Mouse (Mus musculus): ENCODE measurements around the gene Trim71.

DNA sequence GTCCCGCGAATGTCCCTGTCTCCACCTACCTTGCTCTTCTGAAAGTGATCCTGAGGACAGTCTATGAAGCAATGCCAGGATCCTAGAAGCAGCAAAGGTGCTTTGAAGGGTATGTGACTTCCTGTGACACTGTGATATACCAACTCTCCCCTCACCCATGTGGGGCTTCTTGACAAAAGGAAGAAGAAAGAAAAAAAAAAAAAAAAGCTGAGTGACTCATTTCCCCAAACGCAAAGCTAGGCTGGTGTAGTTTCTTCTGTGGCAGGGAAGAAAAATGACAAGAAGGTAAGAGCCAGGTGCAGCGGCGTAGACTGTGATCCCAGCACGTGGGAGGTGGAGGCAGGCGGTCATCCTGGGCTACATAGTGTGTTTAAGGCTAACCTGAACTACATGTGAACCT is 67.7 kb downstream of the Trim71 start:
- TF ChIP-seq POLR2A (IDR thresholded peaks at IDR 0.05; ENCODE audit: insufficient read length, low read depth) (no peak), TCF12 (IDR thresholded peaks at IDR 0.05; ENCODE audit: insufficient read depth, poor library complexity, severe bottlenecking) (no peak), E2F4 (IDR thresholded peaks at IDR 0.05; ENCODE audit: insufficient read depth) (no peak), TCF3 (IDR thresholded peaks at IDR 0.05; ENCODE audit: insufficient read length, low read depth) (no peak), MAX (IDR thresholded peaks at IDR 0.05; ENCODE audit: low read depth) (no peak), POLR2AphosphoS2 (IDR thresholded peaks at IDR 0.05; ENCODE audit: insufficient read length, low read depth) (no peak), USF1 (IDR thresholded peaks at IDR 0.05; ENCODE audit: low read depth) (no peak), MYOD1 (IDR thresholded peaks at IDR 0.05; ENCODE audit: control insufficient read depth in 1 of 3, insufficient read length in 2 of 3, low read depth in 2 of 3) (no peak), CEBPB (IDR thresholded peaks at IDR 0.05; ENCODE audit: insufficient read depth, poor library complexity, severe bottlenecking) (no peak), SRF (IDR thresholded peaks at IDR 0.05; ENCODE audit: control insufficient read depth, insufficient read length, low read depth) (no peak), MYOG (IDR thresholded peaks at IDR 0.05; ENCODE audit: control insufficient read depth in 1 of 3, insufficient read depth in 1 of 3, insufficient read length in 2 of 3, low read depth in 2 of 3) (no peak), REST (IDR thresholded peaks at IDR 0.05; ENCODE audit: insufficient read depth, insufficient read length) (no peak)
